Mouse (Mus musculus): ENCODE results near the gene Gm42906.

DNA sequence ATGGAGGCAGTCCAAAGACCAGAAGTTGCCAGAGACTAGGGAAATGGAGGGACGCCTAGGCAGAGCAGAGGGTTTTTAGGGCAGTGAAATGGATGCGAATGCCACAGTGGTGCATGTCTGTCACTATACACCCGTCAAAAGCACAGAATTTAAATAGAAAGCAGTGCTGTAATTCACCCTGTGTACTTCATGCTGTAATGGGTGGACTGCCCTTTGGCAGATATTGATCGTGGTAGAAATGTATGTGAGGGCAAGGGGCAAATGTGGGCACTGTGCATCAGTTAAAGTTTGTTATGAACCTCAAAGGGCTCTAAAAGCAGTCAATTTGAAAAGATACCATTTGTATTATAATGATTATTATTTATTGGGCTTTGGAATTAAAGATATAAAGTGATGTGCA is 347.7 kb downstream of the Gm42906 start:
- TF ChIP-seq TAL1 (IDR thresholded peaks at IDR 0.05; ENCODE audit: low read length) (no peak), GATA1 (IDR thresholded peaks at IDR 0.05; ENCODE audit: low read length) (no peak)
